Mouse (Mus musculus): Measurements from ENCODE around the gene Swsap1. TPM values are rescaled to one million over a fixed set of nuclear protein-coding genes. Genes with fewer than 3 reads are reported as not detected.

Swsap1 gene
- polyA plus RNA-seq, 1 experiment from 2014 or later = 6.5 TPM

Other genes with a start within 250 kb of the Swsap1 start
- gene Ldlr, start 232.3 kb upstream of the Swsap1 start, polyA plus RNA-seq (2015; fragmentation: Nextera tagmentation; extraction: Ambion mirVana) = 86.7 and 88.2 TPM in 2 replicates
- gene Spc24, start 195.5 kb upstream of the Swsap1 start, polyA plus RNA-seq (2015; fragmentation: Nextera tagmentation; extraction: Ambion mirVana) = 85.5 and 106 TPM in 2 replicates
- 9.7 and 9.9 TPM in 2 replicates for gene Kank2, start 157.0 kb upstream of the Swsap1 start, polyA plus RNA-seq (2015; fragmentation: Nextera tagmentation; extraction: Ambion mirVana)
- 17.3 and 18.4 TPM in 2 replicates for gene Angptl8, start 120.2 kb upstream of the Swsap1 start, polyA plus RNA-seq (2015; fragmentation: Nextera tagmentation; extraction: Ambion mirVana)
- 23.3 and 24.7 TPM in 2 replicates for gene Dock6, start 103.1 kb upstream of the Swsap1 start, polyA plus RNA-seq (2015; fragmentation: Nextera tagmentation; extraction: Ambion mirVana)
- 47.5 and 47.9 TPM in 2 replicates for gene Rab3d, start 37.6 kb upstream of the Swsap1 start, polyA plus RNA-seq (2015; fragmentation: Nextera tagmentation; extraction: Ambion mirVana)
- 2.6 and 3.5 TPM in 2 replicates for gene Ccdc159, start 28.3 kb upstream of the Swsap1 start, polyA plus RNA-seq (2015; fragmentation: Nextera tagmentation; extraction: Ambion mirVana)
- 93.9 and 97.0 TPM in 2 replicates for gene Tmem205, start 28.2 kb upstream of the Swsap1 start, polyA plus RNA-seq (2015; fragmentation: Nextera tagmentation; extraction: Ambion mirVana)
- gene Plppr2, start 18.7 kb upstream of the Swsap1 start, polyA plus RNA-seq (2015; fragmentation: Nextera tagmentation; extraction: Ambion mirVana) = 5.2 and 6.2 TPM in 2 replicates
- gene Epor, start 7.8 kb downstream of the Swsap1 start, polyA plus RNA-seq (2015; fragmentation: Nextera tagmentation; extraction: Ambion mirVana) = 4.8 and 6.4 TPM in 2 replicates
- 1.7 and 2.0 TPM in 2 replicates for gene Rgl3, start 33.7 kb downstream of the Swsap1 start, polyA plus RNA-seq (2015; fragmentation: Nextera tagmentation; extraction: Ambion mirVana)
- 0.28 and 0.54 TPM in 2 replicates for gene Ccdc151, start 46.9 kb downstream of the Swsap1 start, polyA plus RNA-seq (2015; fragmentation: Nextera tagmentation; extraction: Ambion mirVana)
- 121 and 125 TPM in 2 replicates for gene Prkcsh, start 47.1 kb downstream of the Swsap1 start, polyA plus RNA-seq (2015; fragmentation: Nextera tagmentation; extraction: Ambion mirVana)
- gene Elavl3, start 96.3 kb downstream of the Swsap1 start, polyA plus RNA-seq (2015; fragmentation: Nextera tagmentation; extraction: Ambion mirVana) = 1.5 and 1.9 TPM in 2 replicates
- gene Gm49318, start 115.5 kb downstream of the Swsap1 start, polyA plus RNA-seq (2015; fragmentation: Nextera tagmentation; extraction: Ambion mirVana) = not detected in 2 replicates
- 9.2 and 9.7 TPM in 2 replicates for gene Zfp653, start 115.6 kb downstream of the Swsap1 start, polyA plus RNA-seq (2015; fragmentation: Nextera tagmentation; extraction: Ambion mirVana)
- gene Ecsit, start 129.7 kb downstream of the Swsap1 start, polyA plus RNA-seq (2015; fragmentation: Nextera tagmentation; extraction: Ambion mirVana) = 50.8 and 54.2 TPM in 2 replicates
- 324 and 348 TPM in 2 replicates for gene Cnn1, start 143.5 kb downstream of the Swsap1 start, polyA plus RNA-seq (2015; fragmentation: Nextera tagmentation; extraction: Ambion mirVana)
- 134 and 157 TPM in 2 replicates for gene Elof1, start 161.4 kb downstream of the Swsap1 start, polyA plus RNA-seq (2015; fragmentation: Nextera tagmentation; extraction: Ambion mirVana)
- gene Acp5, start 180.0 kb downstream of the Swsap1 start, polyA plus RNA-seq (2015; fragmentation: Nextera tagmentation; extraction: Ambion mirVana) = 78.2 and 87.5 TPM in 2 replicates
- gene Pigyl, start 201.1 kb downstream of the Swsap1 start, polyA plus RNA-seq (2015; fragmentation: Nextera tagmentation; extraction: Ambion mirVana) = 93.1 and 94.5 TPM in 2 replicates
- gene Zfp872, start 232.3 kb downstream of the Swsap1 start, polyA plus RNA-seq (2015; fragmentation: Nextera tagmentation; extraction: Ambion mirVana) = 0.58 and 0.65 TPM in 2 replicates